Mouse (Mus musculus): Measurements from ENCODE around the gene Stpg2. TPM values are rescaled to one million over a fixed set of nuclear protein-coding genes. Genes with fewer than 3 reads are reported as not detected.

Gene Stpg2
- not detected in 2 replicates for polyA plus RNA-seq (2012; rRNA removed; ENCODE audit: low replicate concordance)

GRCm38 (mm10) chr3:139205444-139205998, at the start of gene Stpg2:
Stpg2 (plus strand) TSS chr3:139205694.

Other genes starting within 250 kb of the Stpg2 start
- gene Rap1gds1, start 130.5 kb upstream of the Stpg2 start, polyA plus RNA-seq (2012; rRNA removed; ENCODE audit: low replicate concordance) = 5.1 and 6.8 TPM in 2 replicates

All from duodenum, adult 2 months (tissue).